ENCODE assay signal across 11 mouse cellular contexts in the genomic region with DNA sequence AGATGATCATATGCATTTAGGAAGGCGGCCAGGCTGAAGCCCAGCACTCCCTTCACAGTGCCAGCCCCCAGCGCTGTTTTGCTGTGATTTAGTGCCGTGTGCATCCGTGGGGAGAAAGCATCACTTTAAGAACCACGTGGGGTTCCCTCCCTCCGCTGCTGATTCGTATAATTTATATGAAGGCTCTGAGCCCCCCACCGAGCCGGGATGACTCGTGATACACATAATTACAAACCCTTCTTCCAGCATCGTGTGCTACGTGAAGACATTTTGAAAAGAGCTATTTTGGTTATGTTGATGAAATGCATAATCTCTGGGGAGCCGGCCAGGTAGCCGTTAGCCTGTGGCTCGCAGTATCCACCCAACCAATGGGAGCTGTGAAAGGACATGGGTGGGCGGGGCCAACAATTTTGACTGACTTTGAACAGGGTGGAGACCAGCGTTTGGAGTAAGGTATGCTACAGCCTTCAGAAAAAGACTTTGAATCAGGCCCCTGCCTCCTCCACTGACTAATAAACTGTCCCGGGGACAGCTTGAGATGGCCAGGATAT.
DNase-seq lines count a peak whose midpoint lies in the region; ATAC-seq and TF ChIP-seq lines count a peak whose summit lies in the region.
"Had no signal": no experiment of that assay in that cellular context is flagged by ENCODE, and none has a peak within 500 bp of the region (broad histone marks: within the 10 kb centered on the region; RNA-seq: fewer than 3 reads in every experiment).

No protein-coding gene starts in this region.

- H3K4me3 ChIP-seq in intestine, embryonic 14.5 days (ENCODE audit: low read depth, low read length), result no peak overlapping the region
- no peak overlapping the region for H3K4me3 ChIP-seq in intestine, postnatal 0 days (ENCODE audit: low read depth, low read length)
- no peak overlapping the region for H3K4me3 ChIP-seq in embryonic facial prominence, embryonic 13.5 days
- no peak overlapping the region for H3K4me3 ChIP-seq in neural tube, embryonic 12.5 days
- H3K4me3 ChIP-seq: embryonic facial prominence, embryonic 15.5 days; midbrain, embryonic 12.5 days had no signal

- WGBS in intestine, embryonic 14.5 days, result 25% methylated on average over 18 of the region's 18 CpGs
- 42% methylated on average over 18 of the region's 18 CpGs for WGBS in intestine, postnatal 0 days
- 30% methylated on average over 18 of the region's 18 CpGs for WGBS in embryonic facial prominence, embryonic 13.5 days
- 24% methylated on average over 18 of the region's 18 CpGs for WGBS in neural tube, embryonic 12.5 days

- no peaks in the 10 kb centered on the region for H3K4me1 ChIP-seq in intestine, embryonic 14.5 days (replicated peaks; ENCODE audit: control insufficient read depth, insufficient read depth, low read length)
- H3K4me1 ChIP-seq in intestine, postnatal 0 days (replicated peaks; ENCODE audit: control insufficient read depth, insufficient read depth, low read length), result no peaks in the 10 kb centered on the region
- H3K4me1 ChIP-seq in embryonic facial prominence, embryonic 13.5 days, result 0 out of 2 replicates have a peak, but pooled peaks cover 3% of the 10 kb centered on the region
- peaks cover 31% of the 10 kb centered on the region for H3K4me1 ChIP-seq in neural tube, embryonic 12.5 days
- H3K4me1 ChIP-seq: embryonic facial prominence, embryonic 15.5 days had no signal

- DNase-seq in intestine, embryonic 14.5 days (ENCODE audit: low spot score), result no peak
- DNase-seq in kidney, postnatal 14 days, result peak; percentile 14
- no peak for DNase-seq in adrenal gland, adult 18-20 months (ENCODE audit: low spot score in 2 of 2)
- DNase-seq in retina, postnatal 1 day, result no peak

- ATAC-seq in intestine, embryonic 14.5 days (replicated peaks; ENCODE audit: low FRiP score, low TSS enrichment, low read depth), result 0 out of 2 replicates have a peak, but pooled peaks have one; percentile 42
- no peak for ATAC-seq in intestine, postnatal 0 days
- ATAC-seq in embryonic facial prominence, embryonic 13.5 days (ENCODE audit: insufficient number of reproducible peaks, insufficient read depth, low FRiP score, low TSS enrichment, low read depth), result no peak
- peak; percentile 72 for ATAC-seq in neural tube, embryonic 12.5 days (ENCODE audit: low FRiP score, low read depth)
- no peak for ATAC-seq in inflammation-experienced regulatory T-cells, adult 6 months
- ATAC-seq: intestine, embryonic 16.5 days had no signal

- no peak for TF ChIP-seq CTCF in intestine, postnatal 0 days (IDR thresholded peaks at IDR 0.05; ENCODE audit: low read depth)

- H3K9ac ChIP-seq in intestine, embryonic 14.5 days (ENCODE audit: low read length), result no peak overlapping the region
- no peak overlapping the region for H3K9ac ChIP-seq in intestine, postnatal 0 days (ENCODE audit: low read depth, low read length)
- no peak overlapping the region for H3K9ac ChIP-seq in embryonic facial prominence, embryonic 13.5 days
- 0 out of 2 replicates have a peak overlapping the region, but pooled peaks have one; percentile 13 for H3K9ac ChIP-seq in neural tube, embryonic 12.5 days
- H3K9ac ChIP-seq: embryonic facial prominence, embryonic 15.5 days; midbrain, embryonic 12.5 days had no signal

- H3K27me3 ChIP-seq in intestine, embryonic 14.5 days (replicated peaks; ENCODE audit: control insufficient read depth, insufficient read depth, low read length), result no peaks in the 10 kb centered on the region
- no peaks in the 10 kb centered on the region for H3K27me3 ChIP-seq in intestine, postnatal 0 days (replicated peaks; ENCODE audit: control insufficient read depth, insufficient read depth, low read length)
- peaks cover 19% of the 10 kb centered on the region; the same call in 1 of the 2 replicates for H3K27me3 ChIP-seq in embryonic facial prominence, embryonic 13.5 days
- H3K27me3 ChIP-seq in neural tube, embryonic 12.5 days (replicated peaks), result 0 out of 2 replicates have a peak, but pooled peaks cover 2% of the 10 kb centered on the region
- H3K27me3 ChIP-seq: midbrain, embryonic 12.5 days had no signal

- no peak overlapping the region for H3K27ac ChIP-seq in intestine, embryonic 14.5 days (ENCODE audit: low read depth)
- no peak overlapping the region for H3K27ac ChIP-seq in intestine, postnatal 0 days (ENCODE audit: low read depth, low read length)
- no peak overlapping the region for H3K27ac ChIP-seq in embryonic facial prominence, embryonic 13.5 days
- H3K27ac ChIP-seq in neural tube, embryonic 12.5 days, result no peak overlapping the region
- H3K27ac ChIP-seq: embryonic facial prominence, embryonic 15.5 days; midbrain, embryonic 12.5 days had no signal

- H3K36me3 ChIP-seq in intestine, embryonic 14.5 days (ENCODE audit: control insufficient read depth, insufficient read depth, low read length), result no peaks in the 10 kb centered on the region
- H3K36me3 ChIP-seq in intestine, postnatal 0 days (ENCODE audit: control insufficient read depth, insufficient read depth), result no peaks in the 10 kb centered on the region
- H3K36me3 ChIP-seq in embryonic facial prominence, embryonic 13.5 days, result no peaks in the 10 kb centered on the region
- H3K36me3 ChIP-seq in neural tube, embryonic 12.5 days, result no peaks in the 10 kb centered on the region
- H3K36me3 ChIP-seq: embryonic facial prominence, embryonic 15.5 days; midbrain, embryonic 12.5 days had no signal

- H3K4me2 ChIP-seq in intestine, embryonic 14.5 days (ENCODE audit: low read length), result 0 out of 2 replicates have a peak overlapping the region, but pooled peaks have one; percentile 1
- no peak overlapping the region for H3K4me2 ChIP-seq in intestine, postnatal 0 days (replicated peaks; ENCODE audit: low read depth)
- peak overlapping the region; percentile 7 for H3K4me2 ChIP-seq in embryonic facial prominence, embryonic 13.5 days
- H3K4me2 ChIP-seq in neural tube, embryonic 12.5 days (replicated peaks), result peak overlapping the region; percentile 26
- H3K4me2 ChIP-seq: embryonic facial prominence, embryonic 15.5 days; midbrain, embryonic 12.5 days had no signal

- H3K9me3 ChIP-seq in intestine, embryonic 14.5 days (ENCODE audit: control insufficient read depth, low read length), result no peaks in the 10 kb centered on the region
- no peaks in the 10 kb centered on the region for H3K9me3 ChIP-seq in intestine, postnatal 0 days (ENCODE audit: control insufficient read depth)
- H3K9me3 ChIP-seq in embryonic facial prominence, embryonic 13.5 days, result no peaks in the 10 kb centered on the region
- H3K9me3 ChIP-seq in neural tube, embryonic 12.5 days, result no peaks in the 10 kb centered on the region
- H3K9me3 ChIP-seq: embryonic facial prominence, embryonic 15.5 days; midbrain, embryonic 12.5 days had no signal

Comparison
In these comparisons a context has a peak if more than half of its experiments do, and no peak if none do; other contexts are left out.
1. ATAC-seq: peak in intestine, embryonic 14.5 days (single experiment) and neural tube, embryonic 12.5 days (single experiment); none in intestine, postnatal 0 days (single experiment), embryonic facial prominence, embryonic 13.5 days (single experiment) and inflammation-experienced regulatory T-cells, adult 6 months (single experiment).